Mouse (Mus musculus): Measurements from ENCODE around the gene Agbl5. TPM values are rescaled to one million over a fixed set of nuclear protein-coding genes. Genes with fewer than 3 reads are reported as not detected.
A peak's percentile ranks its signal among the peaks of the same experiment; 100 is the strongest.

Gene Agbl5
- polyA plus RNA-seq, 1 experiment from 2014 or later, result 21.5 TPM

GRCm38 (mm10) chr5:30927945-30928529, 39.5 kb downstream of the Agbl5 start:
- Histone ChIP-seq H3K27ac (ENCODE audit: low read depth, low read length) (no peak overlapping the region), H3K4me2 (replicated peaks; ENCODE audit: low read depth, low read length) (no peak overlapping the region), H3K27me3 (ENCODE audit: control insufficient read depth, insufficient read depth, low read length) (no peaks in the 10 kb centered on the region), H3K9ac (ENCODE audit: low read depth, low read length) (no peak overlapping the region), H3K4me3 (ENCODE audit: low read depth, low read length) (no peak overlapping the region), H3K9me3 (ENCODE audit: control insufficient read depth, low read length) (no peaks in the 10 kb centered on the region), H3K36me3 (ENCODE audit: control insufficient read depth, insufficient read depth, low read length) (no peaks in the 10 kb centered on the region), H3K4me1 (replicated peaks; ENCODE audit: control insufficient read depth, insufficient read depth, low read length) (no peaks in the 10 kb centered on the region)
- DNase-seq (ENCODE audit: low spot score), result peak; percentile 44
- 45% methylated on average over 7 of the region's 7 CpGs for WGBS
- ATAC-seq (ENCODE audit: low FRiP score), result peak; percentile 67; the same call in 1 of the 2 replicates

- DNase-seq (ENCODE audit: low spot score) (peak; percentile 75), ATAC-seq (ENCODE audit: low FRiP score) (no peak)
Measured at GRCm38 (mm10) chr5:30930121-30930520, 41.6 kb downstream of the Agbl5 start.

GRCm38 (mm10) chr5:30930846-30931245, 42.4 kb downstream of the Agbl5 start:
- no peaks in the 10 kb centered on the region for H3K9me3 ChIP-seq (ENCODE audit: control insufficient read depth, low read length)
- H3K27ac ChIP-seq (ENCODE audit: low read depth, low read length), result no peak overlapping the region
- no peak for ATAC-seq (ENCODE audit: low FRiP score)
- no peaks in the 10 kb centered on the region for H3K4me1 ChIP-seq (replicated peaks; ENCODE audit: control insufficient read depth, insufficient read depth, low read length)
- H3K4me2 ChIP-seq (replicated peaks; ENCODE audit: low read depth, low read length), result no peak overlapping the region
- no peak overlapping the region for H3K9ac ChIP-seq (ENCODE audit: low read depth, low read length)
- no peaks in the 10 kb centered on the region for H3K36me3 ChIP-seq (ENCODE audit: control insufficient read depth, insufficient read depth, low read length)
- WGBS, result 87% methylated on average over 6 of the region's 6 CpGs
- no peaks in the 10 kb centered on the region for H3K27me3 ChIP-seq (ENCODE audit: control insufficient read depth, insufficient read depth, low read length)
- DNase-seq (ENCODE audit: low spot score), result no peak
- no peak overlapping the region for H3K4me3 ChIP-seq (ENCODE audit: low read depth, low read length)

More at GRCm38 (mm10) chr5:30930121-30930520, 41.6 kb downstream of the Agbl5 start:
- no peaks in the 10 kb centered on the region for H3K36me3 ChIP-seq (ENCODE audit: control insufficient read depth, insufficient read depth, low read length)
- WGBS, result 53% methylated on average over 4 of the region's 4 CpGs
- no peak overlapping the region for H3K27ac ChIP-seq (ENCODE audit: low read depth, low read length)
- no peak overlapping the region for H3K9ac ChIP-seq (ENCODE audit: low read depth, low read length)
- no peaks in the 10 kb centered on the region for H3K9me3 ChIP-seq (ENCODE audit: control insufficient read depth, low read length)
- H3K27me3 ChIP-seq (ENCODE audit: control insufficient read depth, insufficient read depth, low read length), result no peaks in the 10 kb centered on the region
- H3K4me3 ChIP-seq (ENCODE audit: low read depth, low read length), result no peak overlapping the region
- H3K4me2 ChIP-seq (replicated peaks; ENCODE audit: low read depth, low read length), result no peak overlapping the region
- no peaks in the 10 kb centered on the region for H3K4me1 ChIP-seq (replicated peaks; ENCODE audit: control insufficient read depth, insufficient read depth, low read length)

GRCm38 (mm10) chr5:30931378-30931777, 42.9 kb downstream of the Agbl5 start:
- H3K4me3 ChIP-seq (ENCODE audit: low read depth, low read length), result no peak overlapping the region
- H3K27ac ChIP-seq (ENCODE audit: low read depth, low read length), result no peak overlapping the region
- no peak for DNase-seq (ENCODE audit: low spot score)
- H3K4me1 ChIP-seq (replicated peaks; ENCODE audit: control insufficient read depth, insufficient read depth, low read length), result no peaks in the 10 kb centered on the region
- H3K36me3 ChIP-seq (ENCODE audit: control insufficient read depth, insufficient read depth, low read length), result no peaks in the 10 kb centered on the region
- H3K9me3 ChIP-seq (ENCODE audit: control insufficient read depth, low read length), result no peaks in the 10 kb centered on the region
- H3K4me2 ChIP-seq (replicated peaks; ENCODE audit: low read depth, low read length), result no peak overlapping the region
- H3K9ac ChIP-seq (ENCODE audit: low read depth, low read length), result no peak overlapping the region
- H3K27me3 ChIP-seq (ENCODE audit: control insufficient read depth, insufficient read depth, low read length), result no peaks in the 10 kb centered on the region
- ATAC-seq (ENCODE audit: low FRiP score), result no peak
- WGBS, result 78% methylated on average over 4 of the region's 4 CpGs

- ATAC-seq (ENCODE audit: low FRiP score) (no peak), DNase-seq (ENCODE audit: low spot score) (no peak)
- Histone ChIP-seq H3K4me1 (replicated peaks; ENCODE audit: control insufficient read depth, insufficient read depth, low read length) (no peaks in the 10 kb centered on the region), H3K36me3 (ENCODE audit: control insufficient read depth, insufficient read depth, low read length) (no peaks in the 10 kb centered on the region), H3K27me3 (ENCODE audit: control insufficient read depth, insufficient read depth, low read length) (no peaks in the 10 kb centered on the region), H3K9me3 (ENCODE audit: control insufficient read depth, low read length) (no peaks in the 10 kb centered on the region), H3K9ac (ENCODE audit: low read depth, low read length) (no peak overlapping the region), H3K27ac (ENCODE audit: low read depth, low read length) (no peak overlapping the region), H3K4me3 (ENCODE audit: low read depth, low read length) (no peak overlapping the region), H3K4me2 (replicated peaks; ENCODE audit: low read depth, low read length) (no peak overlapping the region)
- 73% methylated on average over 5 of the region's 5 CpGs for WGBS
Measured at GRCm38 (mm10) chr5:30933705-30934104, 45.2 kb downstream of the Agbl5 start.

GRCm38 (mm10) chr5:30934725-30935461, 46.4 kb downstream of the Agbl5 start:
- no peak overlapping the region for H3K4me2 ChIP-seq (replicated peaks; ENCODE audit: low read depth, low read length)

GRCm38 (mm10) chr5:30943004-30943403, 54.5 kb downstream of the Agbl5 start:
- H3K27me3 ChIP-seq (ENCODE audit: control insufficient read depth, insufficient read depth, low read length), result 0 out of 2 replicates have a peak, but pooled peaks cover 8% of the 10 kb centered on the region
- H3K4me2 ChIP-seq (replicated peaks; ENCODE audit: low read depth, low read length), result no peak overlapping the region
- H3K4me3 ChIP-seq (ENCODE audit: low read depth, low read length), result no peak overlapping the region
- H3K9ac ChIP-seq (ENCODE audit: low read depth, low read length), result no peak overlapping the region
- H3K27ac ChIP-seq (ENCODE audit: low read depth, low read length), result no peak overlapping the region
- no peak for DNase-seq (ENCODE audit: low spot score)
- H3K36me3 ChIP-seq (ENCODE audit: control insufficient read depth, insufficient read depth, low read length), result no peaks in the 10 kb centered on the region
- H3K4me1 ChIP-seq (replicated peaks; ENCODE audit: control insufficient read depth, insufficient read depth, low read length), result no peaks in the 10 kb centered on the region
- no peak for ATAC-seq (ENCODE audit: low FRiP score)
- no peaks in the 10 kb centered on the region for H3K9me3 ChIP-seq (ENCODE audit: control insufficient read depth, low read length)
- WGBS, result 93% methylated on average over 2 of the region's 2 CpGs

More at GRCm38 (mm10) chr5:30934725-30935461, 46.4 kb downstream of the Agbl5 start:
- H3K27ac ChIP-seq (ENCODE audit: low read depth, low read length), result no peak overlapping the region
- H3K4me1 ChIP-seq (replicated peaks; ENCODE audit: control insufficient read depth, insufficient read depth, low read length), result no peaks in the 10 kb centered on the region
- no peaks in the 10 kb centered on the region for H3K9me3 ChIP-seq (ENCODE audit: control insufficient read depth, low read length)
- H3K36me3 ChIP-seq (ENCODE audit: control insufficient read depth, insufficient read depth, low read length), result no peaks in the 10 kb centered on the region
- 91% methylated on average over 5 of the region's 5 CpGs for whole genome bisulfite sequencing
- no peak overlapping the region for H3K4me3 ChIP-seq (ENCODE audit: low read depth, low read length)
- ATAC-seq (ENCODE audit: low FRiP score) (no peak), DNase-seq (ENCODE audit: low spot score) (no peak)
- no peak overlapping the region for H3K9ac ChIP-seq (ENCODE audit: low read depth, low read length)
- no peaks in the 10 kb centered on the region for H3K27me3 ChIP-seq (ENCODE audit: control insufficient read depth, insufficient read depth, low read length)

GRCm38 (mm10) chr5:30944344-30944743, 55.9 kb downstream of the Agbl5 start:
- H3K36me3 ChIP-seq (ENCODE audit: control insufficient read depth, insufficient read depth, low read length), result no peaks in the 10 kb centered on the region
- DNase-seq (ENCODE audit: low spot score) (no peak), ATAC-seq (ENCODE audit: low FRiP score) (no peak)
- no peak overlapping the region for H3K27ac ChIP-seq (ENCODE audit: low read depth, low read length)
- H3K9me3 ChIP-seq (ENCODE audit: control insufficient read depth, low read length), result no peaks in the 10 kb centered on the region
- 88% methylated on average over 6 of the region's 6 CpGs for WGBS
- no peak overlapping the region for H3K4me3 ChIP-seq (ENCODE audit: low read depth, low read length)
- H3K27me3 ChIP-seq (ENCODE audit: control insufficient read depth, insufficient read depth, low read length), result 0 out of 2 replicates have a peak, but pooled peaks cover 8% of the 10 kb centered on the region
- no peak overlapping the region for H3K4me2 ChIP-seq (replicated peaks; ENCODE audit: low read depth, low read length)
- no peaks in the 10 kb centered on the region; the same call in 1 of the 2 replicates for H3K4me1 ChIP-seq (replicated peaks; ENCODE audit: control insufficient read depth, insufficient read depth, low read length)
- no peak overlapping the region for H3K9ac ChIP-seq (ENCODE audit: low read depth, low read length)

Measured in hindbrain, embryonic 11.5 days (tissue).